Mouse (Mus musculus): ENCODE results near the gene Vps45.

The Vps45 gene

DNA sequence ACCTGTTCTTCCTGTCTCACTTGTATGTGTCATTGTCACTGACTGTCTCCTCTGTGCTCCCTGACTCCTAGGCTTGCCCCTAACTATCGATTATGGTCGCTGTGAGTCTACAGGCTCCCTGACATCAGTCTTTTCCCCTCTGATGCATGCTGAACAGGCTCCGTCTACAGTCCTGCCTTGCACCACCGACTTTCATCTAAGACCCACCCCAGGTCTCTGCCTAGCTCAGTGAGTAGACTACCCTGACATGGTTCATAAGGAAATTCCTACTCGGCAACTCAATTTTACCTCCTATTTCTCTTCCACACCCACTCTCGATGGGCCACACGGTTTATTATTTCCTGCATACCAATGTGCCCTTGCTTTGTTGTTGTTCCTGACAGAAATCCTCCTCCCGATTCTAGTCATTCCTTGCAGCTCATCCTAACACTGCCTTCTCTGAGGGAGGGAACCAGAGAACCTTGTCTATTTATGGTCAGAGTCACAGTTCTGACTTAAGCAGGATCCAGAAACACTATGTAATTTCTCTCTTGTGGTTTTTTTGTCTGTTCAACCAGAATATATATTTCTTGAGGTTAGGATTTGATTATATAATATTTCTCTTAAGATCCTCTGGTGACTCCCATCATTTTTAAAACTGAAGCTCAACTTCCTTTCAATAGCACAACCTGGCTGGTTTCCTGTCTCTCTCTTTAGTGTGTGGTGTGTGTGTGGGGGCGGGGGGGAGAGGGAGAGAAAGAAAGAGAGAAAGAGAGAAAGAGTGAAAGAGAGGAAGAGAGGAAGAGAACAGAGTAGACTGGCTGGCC lies 18.2 kb downstream of the Vps45 start:
- CTCF ChIA-PET = interaction anchor here (0.7 kb wide), 1 partner anchor 111 kb away, joined by 13 read pairs; no protein-coding TSS in a partner anchor

GRCm38 (mm10) chr3:96038851-96039250 lies 19.4 kb downstream of the Vps45 start:
- CTCF ChIA-PET = no interaction called here

- CTCF ChIA-PET = no interaction called here
Measured at GRCm38 (mm10) chr3:96038156-96038555, 20.1 kb downstream of the Vps45 start.

DNA sequence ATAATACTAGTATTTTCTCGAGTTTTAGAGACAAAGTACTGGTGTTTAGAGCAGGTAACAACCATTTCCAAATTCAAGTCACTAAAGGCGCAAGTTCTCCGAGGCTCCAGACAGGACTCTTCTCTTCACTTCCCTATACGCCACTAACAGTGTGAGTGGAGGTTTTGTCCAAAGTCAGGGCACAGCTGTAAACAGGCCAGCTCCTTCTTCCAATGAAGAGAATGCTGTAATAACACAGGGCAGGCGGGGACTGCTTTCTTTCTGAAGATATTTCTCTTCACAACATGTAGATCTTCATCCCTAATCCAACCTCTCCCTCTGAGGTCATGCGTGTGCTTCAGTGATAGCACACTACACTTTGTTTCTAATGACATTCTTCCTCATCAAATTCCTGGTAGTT lies 21.5 kb downstream of the Vps45 start:
- CTCF ChIA-PET = no interaction called here

DNA sequence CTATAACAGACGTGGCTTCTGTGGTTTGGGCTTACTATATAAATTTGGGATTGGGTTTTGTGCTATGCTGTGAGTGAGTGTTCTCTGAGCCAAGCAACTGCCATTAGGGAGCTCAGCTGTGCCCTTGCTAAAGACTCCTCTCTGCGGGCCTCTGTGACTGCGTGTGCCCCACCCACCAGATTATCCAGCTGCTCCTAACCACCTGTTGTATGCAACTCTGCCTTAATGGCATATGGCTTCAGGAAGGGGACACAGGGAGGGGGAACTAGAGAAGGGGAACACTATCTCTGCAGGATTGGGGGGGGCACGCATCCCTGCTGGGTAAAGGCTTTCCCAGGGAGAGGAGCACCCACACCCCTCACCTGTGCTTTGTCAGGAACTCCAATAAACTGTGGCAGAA lies 25.2 kb downstream of the Vps45 start:
- CTCF ChIA-PET = interaction anchor here (0.6 kb wide), 1 partner anchor 151 kb away, joined by 3 read pairs; the partner anchor contains the start of gene Ciart

- CTCF ChIA-PET = interaction anchor here (0.5 to 0.6 kb wide), 2 partner anchors 46 to 151 kb away, joined by 3 read pairs; partner anchors contain the start of gene Ciart
Measured at GRCm38 (mm10) chr3:96032652-96033017, 25.6 kb downstream of the Vps45 start.

DNA sequence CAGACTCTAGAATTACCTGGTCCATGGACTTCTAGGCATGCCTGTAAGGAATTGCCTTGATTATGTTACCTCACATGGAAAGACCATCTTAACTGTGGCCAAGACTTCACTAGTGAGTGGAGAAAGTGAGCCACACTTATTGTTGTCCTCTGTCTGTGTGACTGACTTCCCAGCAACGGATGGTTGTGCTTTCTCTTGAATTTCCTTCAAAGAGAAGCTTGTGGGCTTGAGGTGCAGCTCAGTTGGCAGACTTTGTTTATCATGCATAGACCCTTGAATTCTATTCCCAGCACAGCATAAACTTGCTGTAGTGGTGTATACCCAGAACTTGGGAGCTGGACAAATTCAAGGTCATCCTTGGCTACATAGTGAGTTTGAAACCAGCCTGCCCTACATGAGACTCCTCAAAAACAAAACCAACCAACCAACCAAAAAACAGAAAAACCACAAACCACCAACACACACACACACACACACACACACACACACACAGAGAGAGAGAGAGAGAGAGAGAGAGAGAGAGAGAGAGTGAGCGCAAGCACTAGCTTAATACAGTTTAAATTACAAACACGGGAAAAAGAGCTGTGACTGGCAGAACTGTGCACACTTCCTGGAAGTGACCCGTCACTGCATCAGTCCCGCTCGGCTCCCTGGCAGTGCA lies 26.1 kb downstream of the Vps45 start:
- CTCF ChIA-PET = interaction anchor here (0.5 kb wide), 1 partner anchor 46 kb away, joined by 3 read pairs; no protein-coding TSS in a partner anchor

DNA sequence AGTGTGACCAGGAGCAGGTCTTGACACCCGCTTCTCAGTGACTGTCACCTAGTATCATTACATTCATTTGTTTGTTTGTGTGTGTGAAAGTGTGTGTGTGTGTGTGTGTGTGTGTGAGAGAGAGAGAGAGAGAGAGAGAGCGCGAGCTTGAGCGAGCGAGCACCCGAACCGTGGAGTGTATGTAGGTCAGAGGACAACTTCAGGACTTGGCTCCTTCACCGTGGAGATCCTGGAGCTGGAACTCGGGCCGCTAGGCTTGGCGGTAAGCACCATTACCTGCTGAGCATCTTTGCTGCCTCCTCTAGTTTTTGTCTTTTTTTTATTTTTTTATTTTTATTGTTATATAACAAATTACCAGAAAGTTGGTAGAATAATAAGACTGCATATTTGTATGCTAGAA lies 28.5 kb downstream of the Vps45 start:
- CTCF ChIA-PET = no interaction called here

- CTCF ChIA-PET = no interaction called here
Measured at GRCm38 (mm10) chr3:96029336-96029735, 28.9 kb downstream of the Vps45 start.

- CTCF ChIA-PET = interaction anchor here (0.6 kb wide), 1 partner anchor 38 kb away, joined by 3 read pairs; no protein-coding TSS in a partner anchor
Measured at GRCm38 (mm10) chr3:96027875-96028274, 30.4 kb downstream of the Vps45 start.

DNA sequence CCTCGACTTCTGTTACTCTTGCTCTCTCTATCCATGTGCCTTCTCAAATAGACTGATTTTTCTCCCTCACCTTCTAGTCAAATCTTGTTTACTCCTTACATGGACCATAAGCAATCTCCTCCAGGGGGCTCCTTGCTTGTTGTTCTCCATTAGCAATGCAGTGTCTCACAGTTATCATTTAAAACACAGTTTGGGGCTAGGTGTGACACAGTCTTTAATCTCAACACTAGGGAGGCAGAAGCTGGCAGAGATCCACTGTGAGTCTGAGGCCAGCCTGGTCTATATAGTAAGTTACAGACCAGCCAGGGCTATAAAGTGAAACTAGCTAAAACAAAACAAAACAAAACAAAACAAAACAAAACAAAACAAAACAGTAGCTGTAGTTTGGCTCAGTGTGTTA lies 31.1 kb downstream of the Vps45 start:
- CTCF ChIA-PET = interaction anchor here (0.6 kb wide), 1 partner anchor 38 kb away, joined by 3 read pairs; no protein-coding TSS in a partner anchor

DNA sequence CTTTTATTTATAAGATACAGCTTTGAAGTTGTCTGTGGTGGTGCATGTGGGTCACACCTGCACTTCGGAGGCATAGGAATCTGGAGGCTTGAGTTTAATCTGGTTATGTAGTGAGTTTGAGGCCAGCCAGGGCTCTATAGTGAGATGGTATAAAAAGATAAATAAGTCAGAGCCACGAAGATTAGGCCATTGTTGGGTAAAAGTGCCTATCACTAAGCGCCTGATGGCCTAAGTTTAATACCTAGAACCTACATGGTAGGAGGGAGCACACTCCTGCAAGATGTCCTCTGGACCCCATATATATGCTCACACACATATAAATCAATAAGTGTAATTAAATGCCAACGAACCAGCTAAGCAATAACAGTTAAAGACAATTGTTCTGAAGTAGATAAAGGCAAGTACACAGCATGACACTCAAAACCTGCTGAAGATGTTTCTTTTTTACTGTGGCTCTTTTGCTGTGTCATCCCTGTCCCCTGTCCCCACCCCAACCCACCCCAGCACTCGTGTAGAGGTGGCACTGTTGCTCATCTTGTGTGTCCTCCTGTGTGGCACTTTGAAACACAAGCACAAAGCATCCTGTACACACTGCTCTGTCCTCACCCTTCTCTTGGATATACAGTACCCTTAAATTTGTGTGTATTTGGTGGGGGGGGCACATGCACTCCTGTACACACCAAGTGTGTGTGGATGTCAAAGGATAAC lies 36.7 kb downstream of the Vps45 start:
- CTCF ChIA-PET = no interaction called here

DNA sequence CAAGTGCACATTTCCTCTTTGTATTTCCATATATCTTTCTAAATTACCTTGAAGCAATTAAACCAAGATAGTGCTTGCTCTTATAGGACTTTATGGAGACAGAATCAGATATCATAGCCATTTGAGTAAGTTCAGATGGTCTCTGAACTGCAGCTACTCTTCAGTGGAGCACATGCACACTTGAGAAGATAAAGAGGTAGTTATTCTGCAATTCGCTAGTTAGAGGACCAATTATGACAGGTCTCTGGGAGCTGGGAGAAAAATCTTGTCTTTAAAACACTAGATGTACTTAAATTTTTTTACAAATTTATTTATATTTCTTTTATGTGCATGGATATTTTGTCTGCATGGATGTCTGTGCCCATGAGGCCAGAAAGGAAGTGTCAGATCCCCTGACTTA lies 37.5 kb downstream of the Vps45 start:
- CTCF ChIA-PET = interaction anchor here (0.6 to 1.0 kb wide), 3 partner anchors 34 to 1123 kb away, joined by 3 to 11 read pairs (median 8); no protein-coding TSS in a partner anchor

DNA sequence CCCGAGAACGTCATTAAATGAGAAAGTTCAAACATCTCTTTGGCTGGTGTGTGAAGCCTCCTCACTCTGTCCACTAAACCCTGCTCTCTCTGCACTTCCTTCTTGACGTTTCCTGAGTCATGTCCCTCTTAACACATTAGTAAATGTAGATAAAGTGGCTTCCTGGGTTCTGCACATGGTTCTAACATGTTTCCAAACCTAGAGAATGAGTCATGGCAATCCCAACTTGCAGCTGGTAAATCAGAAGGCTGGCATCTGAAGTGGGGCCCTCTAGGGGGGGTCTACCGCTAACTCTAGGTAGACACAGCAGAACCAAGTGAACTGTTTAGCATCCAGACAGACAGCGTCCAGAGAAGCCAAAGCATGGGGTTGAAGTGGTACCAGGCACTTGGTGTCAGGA lies 40.8 kb downstream of the Vps45 start:
- CTCF ChIA-PET = no interaction called here

GRCm38 (mm10) chr3:96016257-96016889 lies 41.9 kb downstream of the Vps45 start:
- CTCF ChIA-PET = no interaction called here

DNA sequence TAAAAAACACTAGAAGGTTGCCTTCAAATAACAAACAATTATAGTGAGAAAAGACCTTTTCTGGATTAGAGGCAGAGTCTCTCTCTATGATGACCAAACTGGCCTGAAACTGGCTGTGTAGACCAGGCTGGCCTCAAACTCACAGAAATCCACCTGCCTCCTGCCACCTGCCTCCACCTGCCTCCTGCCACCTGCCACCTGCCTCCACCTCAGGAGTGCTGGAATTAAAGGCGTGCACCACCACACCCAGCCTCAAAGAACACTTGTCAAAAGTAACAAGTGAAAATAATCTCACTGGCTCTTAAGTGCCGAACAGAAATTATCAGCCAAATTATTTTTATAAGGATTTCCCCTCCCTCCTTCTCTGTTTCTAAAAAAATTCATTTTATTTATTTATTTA lies 42.6 kb downstream of the Vps45 start:
- CTCF ChIA-PET = no interaction called here

GRCm38 (mm10) chr3:96012805-96013204 lies 45.5 kb downstream of the Vps45 start:
- CTCF ChIA-PET = no interaction called here

GRCm38 (mm10) chr3:96008463-96008862 lies 49.8 kb downstream of the Vps45 start:
- CTCF ChIA-PET = no interaction called here

GRCm38 (mm10) chr3:96001560-96001959 lies 56.7 kb downstream of the Vps45 start:
- CTCF ChIA-PET = interaction anchor here (0.6 kb wide), 1 partner anchor 35 kb away, joined by 3 read pairs; no protein-coding TSS in a partner anchor

DNA sequence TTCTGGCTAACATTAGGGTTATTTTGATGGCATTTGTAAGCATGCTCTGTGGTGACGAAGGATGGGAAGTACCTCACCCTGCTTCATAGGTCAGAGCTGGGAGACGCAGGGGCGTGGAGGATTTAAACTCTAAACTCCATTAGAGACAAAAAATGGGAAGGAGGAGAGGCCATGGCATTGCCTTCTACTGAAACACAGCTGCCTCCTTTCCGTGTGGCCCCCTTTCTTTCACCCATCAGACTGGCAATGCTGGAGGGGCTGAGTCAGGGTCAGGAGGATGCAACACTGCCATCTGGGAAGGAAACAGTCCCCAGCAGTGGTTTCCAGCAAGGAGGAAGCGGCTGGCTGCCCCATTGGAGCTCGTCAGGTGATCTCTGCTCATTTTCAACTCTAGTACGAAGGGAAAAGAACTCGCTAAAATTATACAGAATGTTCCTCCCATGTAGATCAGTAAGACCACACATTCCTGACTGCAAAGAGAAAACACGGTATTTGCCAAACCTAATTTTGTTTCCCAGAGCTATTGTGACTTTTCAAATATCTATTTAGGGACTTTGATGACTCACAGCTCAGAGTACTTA lies 57.3 kb downstream of the Vps45 start:
- CTCF ChIA-PET = no interaction called here

- CTCF ChIA-PET = no interaction called here
Measured at GRCm38 (mm10) chr3:96000080-96000632, 58.1 kb downstream of the Vps45 start.
